Comparison of ENCODE assay signal across 28 mouse cellular contexts in the genomic region with DNA sequence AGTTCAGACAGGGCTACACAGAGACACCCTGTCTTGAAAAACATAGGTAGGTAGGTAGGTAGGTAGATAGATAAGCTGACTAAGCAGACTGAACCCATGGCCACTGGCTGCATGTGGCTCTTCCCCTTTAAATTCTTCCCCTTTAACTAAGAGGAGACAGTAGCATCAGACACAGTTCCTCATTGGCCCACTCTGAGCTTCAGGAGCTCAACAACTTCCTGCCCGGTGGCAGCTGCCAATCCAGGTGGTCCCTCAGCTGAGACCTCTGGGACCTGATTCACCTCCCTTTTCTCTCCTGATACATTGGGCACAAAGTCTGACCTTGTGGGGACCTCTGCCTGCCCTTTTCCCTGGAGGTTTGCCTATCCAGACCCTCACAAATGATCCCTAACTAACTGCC. TPM values are rescaled to one million over a fixed set of nuclear protein-coding genes. Genes with fewer than 3 reads are reported as not detected.
A peak's percentile ranks its signal among the peaks of the same experiment; 100 is the strongest.
DNase-seq lines count a peak whose midpoint lies in the region; ATAC-seq and TF ChIP-seq lines count a peak whose summit lies in the region.
"Had no signal": no experiment of that assay in that cellular context is flagged by ENCODE, and none has a peak within 500 bp of the region (broad histone marks: within the 10 kb centered on the region; RNA-seq: fewer than 3 reads in every experiment).

No protein-coding gene starts in this region.

- DNase-seq in A20 (ENCODE audit: low read depth, low spot score) (peak; percentile 51), CH12.LX (ENCODE audit: extremely low read depth) (peak; percentile 46)
- peak; percentile 70 for DNase-seq in thymus, postnatal 14 days
- DNase-seq in left cerebral cortex, postnatal 10 days (ENCODE audit: extremely low spot score in 1 of 2, low spot score in 2 of 2) = no peak
- DNase-seq in heart, postnatal 25 days (ENCODE audit: low spot score) = no peak
- DNase-seq in left cerebral cortex, postnatal 25 days (ENCODE audit: low spot score in 2 of 2) = no peak
- DNase-seq: adrenal gland, postnatal 36 days; cerebellum, adult 11-12 months; cerebellum, postnatal 14 days; gastrocnemius, postnatal 25 days; heart, adult 2 months; heart, postnatal 36 days; kidney, adult 8-10 months; kidney, postnatal 10 days; liver; lung, adult 2 months had no signal

- TF ChIP-seq POLR2A in CH12.LX (IDR thresholded peaks at IDR 0.05; ENCODE audit: low read depth, low read length) = no peak

- TF ChIP-seq RAD21 in CH12.LX (IDR thresholded peaks at IDR 0.05; ENCODE audit: low read depth, low read length) = no peak

- dilution Hi-C loops in CH12.LX (cut with MboI; ENCODE audit: extremely low pct_ligation_motif_present, extremely low pct_unique_long_range_greater_than_20kb, low sequenced_read_pairs) = no loop called here

- H3K9me3 ChIP-seq in CH12.LX (replicated peaks; ENCODE audit: low read length) = no peaks in the 10 kb centered on the region
- H3K9me3 ChIP-seq: embryonic facial prominence, embryonic 13.5 days; hindbrain, embryonic 13.5 days; limb, embryonic 10.5 days; midbrain, embryonic 15.5 days; neural tube, embryonic 13.5 days; stomach, embryonic 15.5 days had no signal

- no peaks in the 10 kb centered on the region for H3K27me3 ChIP-seq in CH12.LX (replicated peaks)
- H3K27me3 ChIP-seq: embryonic facial prominence, embryonic 13.5 days; hindbrain, embryonic 13.5 days; midbrain, embryonic 15.5 days; neural tube, embryonic 13.5 days; stomach, embryonic 15.5 days had no signal

- peaks cover 58 to 77% of the 10 kb centered on the region in 2 experiments for H3K36me3 ChIP-seq in CH12.LX (replicated peaks in 1 of 2; ENCODE audit: control insufficient read depth in 1 of 2, insufficient read depth in 1 of 2, low read length in 1 of 2)

- no peak overlapping the region for H3K27ac ChIP-seq in CH12.LX (ENCODE audit: insufficient read depth, low read depth)
- H3K27ac ChIP-seq: embryonic facial prominence, embryonic 13.5 days; heart, adult 2 months; hindbrain, embryonic 13.5 days; left cerebral cortex, adult 2 months; limb, embryonic 10.5 days; midbrain, embryonic 15.5 days; neural tube, embryonic 13.5 days; stomach, embryonic 15.5 days had no signal

- H3K4me2 ChIP-seq in CH12.LX (ENCODE audit: insufficient read depth, low read depth, poor library complexity, severe bottlenecking) = no peak overlapping the region
- H3K4me2 ChIP-seq: embryonic facial prominence, embryonic 13.5 days; hindbrain, embryonic 13.5 days; midbrain, embryonic 15.5 days; neural tube, embryonic 13.5 days; stomach, embryonic 15.5 days had no signal

- no peak overlapping the region for H3K4me3 ChIP-seq in CH12.LX (replicated peaks in 1 of 3; ENCODE audit: low read depth in 2 of 3, low read length in 2 of 3, poor library complexity in 1 of 3)
- H3K4me3 ChIP-seq: embryonic facial prominence, embryonic 13.5 days; heart, adult 2 months; hindbrain, embryonic 13.5 days; left cerebral cortex, adult 2 months; limb, embryonic 10.5 days; midbrain, embryonic 15.5 days; myocyte; neural tube, embryonic 13.5 days; stomach, embryonic 15.5 days had no signal

- H3K9ac ChIP-seq in CH12.LX (ENCODE audit: insufficient read depth, low read depth) = no peak overlapping the region
- H3K9ac ChIP-seq: embryonic facial prominence, embryonic 13.5 days; hindbrain, embryonic 13.5 days; midbrain, embryonic 15.5 days; stomach, embryonic 15.5 days had no signal

- intact Hi-C loops in left cerebral cortex, postnatal 10 days (cut with DNase I) = no loop called here
- intact Hi-C loops in heart, postnatal 25 days (cut with DNase I) = no loop called here
- intact Hi-C loops in left cerebral cortex, postnatal 25 days (cut with DNase I) = no loop called here

- peaks cover 9 to 42% of the 10 kb centered on the region in 2 experiments for H3K4me1 ChIP-seq in CH12.LX (ENCODE audit: control insufficient read depth in 1 of 2, insufficient read depth in 2 of 2)

- H3K79me2 ChIP-seq in CH12.LX (replicated peaks; ENCODE audit: control insufficient read depth, extremely low read depth, insufficient read depth, poor library complexity, severe bottlenecking) = peaks cover 24% of the 10 kb centered on the region

- in situ Hi-C loops in CH12.LX (cut with MboI; ENCODE audit: low pct_ligation_motif_present, low pct_unique_long_range_greater_than_20kb, low sequenced_read_pairs) = no loop called here

- TF ChIP-seq CTCF in CH12.LX (conservative IDR thresholded peaks at IDR 0.05 in 1 of 2, IDR thresholded peaks at IDR 0.05 in 1 of 2; ENCODE audit: low read depth in 2 of 2, low read length in 2 of 2) = no peak

- no peak for TF ChIP-seq EP300 in CH12.LX (IDR thresholded peaks at IDR 0.05; ENCODE audit: low read length)

- ATAC-seq in megakaryocyte, adult 5-6 weeks (ENCODE audit: poor library complexity, severe bottlenecking) = peak; percentile 25; the same call in 1 of the 2 replicates
- ATAC-seq: forebrain, embryonic 16.5 days; midbrain, embryonic 15.5 days had no signal

TF ChIP-seq in CH12.LX, 34 proteins besides CTCF, POLR2A, EP300 and RAD21:
- TF ChIP-seq RCOR1 (conservative IDR thresholded peaks at IDR 0.05; ENCODE audit: low read depth, low read length) (no peak), POLR2AphosphoS2 (IDR thresholded peaks at IDR 0.05; ENCODE audit: low read depth, low read length) (no peak), ELF1 (IDR thresholded peaks at IDR 0.05; ENCODE audit: low read depth, low read length) (no peak), SMC3 (IDR thresholded peaks at IDR 0.05; ENCODE audit: low read depth, low read length) (no peak), TCF12 (IDR thresholded peaks at IDR 0.05; ENCODE audit: low read depth, low read length) (no peak), ZNF384 (IDR thresholded peaks at IDR 0.05; ENCODE audit: low read depth, low read length) (no peak), JUND (conservative IDR thresholded peaks at IDR 0.05; ENCODE audit: low read depth, low read length) (no peak), E2F4 (IDR thresholded peaks at IDR 0.05; ENCODE audit: insufficient replicate concordance, low read depth, low read length) (no peak), SIN3A (IDR thresholded peaks at IDR 0.05; ENCODE audit: low read length) (no peak), MYC (IDR thresholded peaks at IDR 0.05; ENCODE audit: low read depth, low read length) (no peak), BHLHE40 (IDR thresholded peaks at IDR 0.05; ENCODE audit: low read depth, low read length) (no peak), USF1 (IDR thresholded peaks at IDR 0.05; ENCODE audit: low read depth, low read length) (no peak), CHD1 (IDR thresholded peaks at IDR 0.05; ENCODE audit: low read depth, low read length) (no peak), ZMIZ1 (IDR thresholded peaks at IDR 0.05; ENCODE audit: low read depth, low read length) (no peak), ZKSCAN1 (IDR thresholded peaks at IDR 0.05; ENCODE audit: borderline replicate concordance, low read depth, low read length) (no peak), UBTF (IDR thresholded peaks at IDR 0.05; ENCODE audit: low read depth, low read length) (no peak), TBP (conservative IDR thresholded peaks at IDR 0.05; ENCODE audit: low read depth, low read length) (no peak), MEF2A (IDR thresholded peaks at IDR 0.05; ENCODE audit: borderline replicate concordance, low read depth, low read length) (no peak), PAX5 (IDR thresholded peaks at IDR 0.05; ENCODE audit: low read length) (no peak)
TF ChIP-seq in CH12.LX: peak in this region for 0.

RNA-seq across cellular contexts. Expression of a gene that starts 10.9 kb away (rescaled TPM):
- total RNA-seq in CH12.LX (2012; rRNA removed) (2.3 and 2.6 TPM in 2 replicates), CH12.LX (2014; rRNA removed) (0.50 and 0.70 TPM in 2 replicates)
- polyA plus RNA-seq in CH12.LX (2012; ENCODE audit: insufficient read length, low read depth) = 8.0 and 9.1 TPM in 2 replicates
- total RNA-seq in megakaryocyte, adult 5-6 weeks (2015) = 40.4 and 44.9 TPM in 2 replicates
- 4.1 and 8.7 TPM in 2 replicates for total RNA-seq in megakaryocyte, adult 5-6 weeks (2017)
- 10 to 100 TPM; 30.3 to 32.6 TPM for total RNA-seq in left cerebral cortex, postnatal 10 days (2021)
- total RNA-seq in heart, postnatal 25 days (2021) = 10 to 100 TPM; 14.4 to 18.4 TPM
- 10 to 100 TPM; 27.0 to 32.1 TPM for total RNA-seq in left cerebral cortex, postnatal 25 days (2021)

RNA-seq across cellular contexts. Expression of a gene that starts 16.3 kb away (rescaled TPM):
- total RNA-seq in CH12.LX (2012; rRNA removed) = 35.5 and 37.9 TPM in 2 replicates
- total RNA-seq in CH12.LX (2014; rRNA removed) = 28.6 and 30.8 TPM in 2 replicates
- polyA plus RNA-seq in CH12.LX (2012; ENCODE audit: insufficient read length, low read depth) = 38.0 and 46.2 TPM in 2 replicates
- total RNA-seq in megakaryocyte, adult 5-6 weeks (2015) = 14.0 and 24.6 TPM in 2 replicates
- total RNA-seq in megakaryocyte, adult 5-6 weeks (2017) = 9.6 and 20.4 TPM in 2 replicates
- total RNA-seq in left cerebral cortex, postnatal 10 days (2021) = 10 to 100 TPM; 37.9 to 38.9 TPM
- total RNA-seq in heart, postnatal 25 days (2021) = 10 to 100 TPM; 15.6 to 16.7 TPM
- 10 to 100 TPM; 26.2 to 27.7 TPM for total RNA-seq in left cerebral cortex, postnatal 25 days (2021)

RNA-seq across cellular contexts. Expression of a gene that starts 20.4 kb away (rescaled TPM):
- 46.5 and 56.9 TPM in 2 replicates for total RNA-seq in CH12.LX (2012; rRNA removed)
- total RNA-seq in CH12.LX (2014; rRNA removed) = 32.6 and 33.6 TPM in 2 replicates
- polyA plus RNA-seq in CH12.LX (2012; ENCODE audit: insufficient read length, low read depth) = 38.2 and 45.4 TPM in 2 replicates
- 5.4 and 7.6 TPM in 2 replicates for total RNA-seq in megakaryocyte, adult 5-6 weeks (2015)
- total RNA-seq in megakaryocyte, adult 5-6 weeks (2017) = 6.4 and 6.5 TPM in 2 replicates
- 10 to 100 TPM; 56.0 to 56.7 TPM for total RNA-seq in left cerebral cortex, postnatal 10 days (2021)
- total RNA-seq in heart, postnatal 25 days (2021) = under 1 TPM; 0.36 to 0.45 TPM
- total RNA-seq in left cerebral cortex, postnatal 25 days (2021) = 10 to 100 TPM; 48.6 to 55.2 TPM

RNA-seq across cellular contexts. Expression of a gene that starts 29.6 kb away (rescaled TPM):
- total RNA-seq in CH12.LX (2012; rRNA removed) = not detected in 2 replicates
- 0.20 TPM in 1 of 2 replicates, not detected in the other for total RNA-seq in CH12.LX (2014; rRNA removed)
- polyA plus RNA-seq in CH12.LX (2012; ENCODE audit: insufficient read length, low read depth) = not detected in 2 replicates
- total RNA-seq in megakaryocyte, adult 5-6 weeks (2015) = not detected in 2 replicates
- total RNA-seq in megakaryocyte, adult 5-6 weeks (2017) = not detected in 2 replicates
- total RNA-seq in left cerebral cortex, postnatal 10 days (2021) = not detected
- not detected for total RNA-seq in heart, postnatal 25 days (2021)
- not detected for total RNA-seq in left cerebral cortex, postnatal 25 days (2021)
- total RNA-seq: gastrocnemius, postnatal 25 days; heart, adult 2 months; heart, postnatal 36 days; left cerebral cortex, adult 2 months; megakaryocyte-erythroid progenitor cell, adult 5-6 weeks had no signal
- polyA plus RNA-seq: embryonic facial prominence, embryonic 13.5 days; forebrain, embryonic 16.5 days; heart, embryonic 14.5 days; hindbrain, embryonic 13.5 days; limb, embryonic 10.5 days; midbrain, embryonic 15.5 days; myocyte; neural tube, embryonic 13.5 days had no signal

Comparison
In these comparisons a context has a peak if more than half of its experiments do, and no peak if none do; other contexts are left out.
1. DNase-seq: peak in A20 (single experiment), CH12.LX (single experiment) and thymus, postnatal 14 days (single experiment); none in left cerebral cortex, postnatal 10 days (0 of 2), heart, postnatal 25 days (single experiment) and left cerebral cortex, postnatal 25 days (0 of 2).